Mouse (Mus musculus) left cerebral cortex, adult 8-10 months (tissue): ENCODE measurements around the gene Ccdc92b. TPM values are rescaled to one million over a fixed set of nuclear protein-coding genes. Genes with fewer than 3 reads are reported as not detected.

ENCODE experiments used
- DNase-seq, 2 experiments: peaks; one replicate each; pipeline ENCODE4 v3.0.0; 2022; ENCODE audit warnings: low spot score in 2 of 2
- total RNA-seq, 4 experiments: library from RNA; stranded (reverse); gene quantifications; 2 replicates each; pipeline ENCODE4 v1.2.4; 2022

Ccdc92b gene
- total RNA-seq, 4 experiments from 2014 or later: 30.5 to 36.7 (median 32.7) TPM

- no peak for DNase-seq
Observed at GRCm38 (mm10) chr11:74652791-74653191, 33.4 kb downstream of the Ccdc92b start.

- no peak for DNase-seq
Observed at GRCm38 (mm10) chr11:74653385-74653784, 34.0 kb downstream of the Ccdc92b start.

GRCm38 (mm10) chr11:74655941-74656340 lies 36.5 kb downstream of the Ccdc92b start:
- DNase-seq: no peak

GRCm38 (mm10) chr11:74660336-74660735 lies 40.9 kb downstream of the Ccdc92b start:
- DNase-seq: no peak

GRCm38 (mm10) chr11:74661641-74662040 lies 42.2 kb downstream of the Ccdc92b start:
- DNase-seq: no peak

GRCm38 (mm10) chr11:74662221-74662620 lies 42.8 kb downstream of the Ccdc92b start:
- no peak for DNase-seq

GRCm38 (mm10) chr11:74664279-74664678 lies 44.9 kb downstream of the Ccdc92b start:
- DNase-seq: no peak

GRCm38 (mm10) chr11:74664906-74665305 lies 45.5 kb downstream of the Ccdc92b start:
- DNase-seq: no peak

- DNase-seq: no peak
Observed at GRCm38 (mm10) chr11:74665631-74666283, 46.4 kb downstream of the Ccdc92b start.

- DNase-seq: no peak
Observed at GRCm38 (mm10) chr11:74666284-74666652, 46.9 kb downstream of the Ccdc92b start.

- no peak for DNase-seq
Observed at GRCm38 (mm10) chr11:74666776-74667581, 47.6 kb downstream of the Ccdc92b start.

- DNase-seq: no peak
Observed at GRCm38 (mm10) chr11:74667582-74668010, 48.2 kb downstream of the Ccdc92b start.

- DNase-seq: no peak
Observed at GRCm38 (mm10) chr11:74668466-74668865, 49.1 kb downstream of the Ccdc92b start.

GRCm38 (mm10) chr11:74668971-74669370 lies 49.6 kb downstream of the Ccdc92b start:
- no peak for DNase-seq

GRCm38 (mm10) chr11:74670151-74670550 lies 50.7 kb downstream of the Ccdc92b start:
- DNase-seq: no peak

- no peak for DNase-seq
Observed at GRCm38 (mm10) chr11:74671013-74671412, 51.6 kb downstream of the Ccdc92b start.

- DNase-seq: no peak
Observed at GRCm38 (mm10) chr11:74671839-74672238, 52.4 kb downstream of the Ccdc92b start.

GRCm38 (mm10) chr11:74672901-74673513 lies 53.6 kb downstream of the Ccdc92b start:
- no peak for DNase-seq

- DNase-seq: no peak
Observed at GRCm38 (mm10) chr11:74673561-74673960, 54.2 kb downstream of the Ccdc92b start.

- DNase-seq: no peak
Observed at GRCm38 (mm10) chr11:74674713-74675112, 55.3 kb downstream of the Ccdc92b start.

GRCm38 (mm10) chr11:74675156-74675555 lies 55.8 kb downstream of the Ccdc92b start:
- DNase-seq: peak in 1 of 2 experiments; percentile 67
